Mouse (Mus musculus) limb, embryonic 11.5 days (tissue): Measurements from ENCODE around the gene Gpc3. TPM values are rescaled to one million over a fixed set of nuclear protein-coding genes. Genes with fewer than 3 reads are reported as not detected.
"Not testable (repeated sequence)": the region's sequence is repeated elsewhere in the genome, so short reads cannot be mapped to it uniquely, and the experiment has no call there.

ENCODE experiments used
- ATAC-seq: fragments of 200-750 bp; cut with Nextera tagmentation; 2 replicates; pipeline ENCODE4 v1.8.0; 2017; ENCODE audit warnings: low read depth; ENCODE audit not compliant: insufficient number of reproducible peaks, low FRiP score, low TSS enrichment
- DNase-seq: peaks from one replicate; pipeline ENCODE4 v3.0.0-alpha.2; 2015; ENCODE audit warnings: low spot score
- H3K27ac ChIP-seq: fragments of 300-500 bp; sonication (generic); replicated peaks from 2 replicates; pipeline ENCODE4 v1.5.1; 2014; ENCODE audit warnings: low read depth, mild to moderate bottlenecking, low read length
- H3K27me3 ChIP-seq: fragments of 300-500 bp; sonication (generic); 2 replicates; pipeline ENCODE4 v1.6.1; 2014; ENCODE audit warnings: mild to moderate bottlenecking, low read length, mixed read lengths; ENCODE audit not compliant: control insufficient read depth, insufficient read depth
- H3K36me3 ChIP-seq: fragments of 300-500 bp; sonication (generic); 2 replicates; pipeline ENCODE4 v1.6.1; 2014; ENCODE audit warnings: mild to moderate bottlenecking, low read length, moderate library complexity, mixed read lengths; ENCODE audit not compliant: control insufficient read depth, insufficient read depth
- H3K4me1 ChIP-seq: fragments of 300-500 bp; sonication (generic); 2 replicates; pipeline ENCODE4 v1.6.1; 2014; ENCODE audit warnings: low read length, mixed read lengths; ENCODE audit not compliant: control insufficient read depth, insufficient read depth
- H3K4me2 ChIP-seq: fragments of 300-500 bp; sonication (generic); 2 replicates; pipeline ENCODE4 v1.6.1; 2014; ENCODE audit warnings: low read depth, mild to moderate bottlenecking, moderate library complexity; ENCODE audit not compliant: severe bottlenecking
- H3K4me3 ChIP-seq: fragments of 300-500 bp; sonication (generic); 2 replicates; pipeline ENCODE4 v1.5.1; 2014; ENCODE audit warnings: low read depth, low read length
- H3K9ac ChIP-seq: fragments of 300-500 bp; sonication (generic); 2 replicates; pipeline ENCODE4 v1.6.1; 2014; ENCODE audit warnings: mild to moderate bottlenecking, low read length
- H3K9me3 ChIP-seq: fragments of 300-500 bp; sonication (generic); 2 replicates; pipeline ENCODE4 v1.6.1; 2016; ENCODE audit warnings: low read length; ENCODE audit not compliant: control insufficient read depth
- WGBS: fragments of 180-500 bp; shearing (Covaris S2); extraction: QIAGEN DNeasy Blood & Tissue Kit; methylation state at CpG from one replicate; pipeline ENCODE4 v1.1.7; 2014; 5-methylcytosine and 5-hydroxymethylcytosine counted together
- polyA plus RNA-seq: library from polyadenylated mRNA; unstranded; fragments of >200 nt; fragmentation: Nextera tagmentation; extraction: Ambion mirVana; gene quantifications from 2 replicates; pipeline ENCODE4 v1.2.1, GENCODE M21; 2014

Gene Gpc3
- polyA plus RNA-seq, 1 experiment from 2014 or later, result 1,394 TPM

DNA sequence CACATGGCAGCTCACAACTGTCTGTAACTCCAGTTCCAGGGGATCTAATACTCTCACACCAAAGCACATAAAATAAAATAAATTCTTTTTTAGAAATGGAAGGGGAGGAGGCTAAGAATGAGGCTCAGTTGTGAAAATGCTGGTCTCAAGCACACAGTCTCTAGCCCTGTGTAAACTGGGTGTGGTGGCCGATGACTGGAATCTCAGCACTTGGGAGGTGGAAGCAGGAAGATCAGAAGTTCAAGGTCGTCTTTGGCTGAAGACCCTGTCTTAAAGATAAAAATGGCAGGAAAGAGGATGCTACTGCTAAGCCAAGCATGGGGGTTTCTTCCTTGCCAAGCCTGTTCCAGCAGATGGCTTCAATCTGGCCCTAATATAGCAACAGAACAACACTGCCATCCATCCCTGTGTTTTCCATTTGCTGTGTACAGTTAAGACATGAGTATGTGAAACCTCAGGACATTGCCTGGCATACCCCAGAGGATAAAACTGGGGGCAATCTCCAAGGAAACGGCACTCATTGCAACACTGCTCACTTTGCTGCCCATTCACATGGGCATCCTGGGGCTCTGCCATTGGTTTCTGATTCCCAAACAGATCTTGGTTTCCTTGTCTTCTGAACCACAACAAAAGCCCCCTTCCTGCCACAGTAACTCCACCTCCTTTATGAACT lies 334.9 kb downstream of the Gpc3 start:
- no peak overlapping the region for H3K27ac ChIP-seq
- H3K4me3 ChIP-seq, result no peak overlapping the region
- H3K36me3 ChIP-seq, result no peaks in the 10 kb centered on the region
- WGBS, result 80% methylated on average over 3 of the region's 3 CpGs
- no peak for DNase-seq
- no peak overlapping the region for H3K4me2 ChIP-seq
- no peak for ATAC-seq
- H3K9ac ChIP-seq, result no peak overlapping the region
- H3K9me3 ChIP-seq, result no peaks in the 10 kb centered on the region
- no peaks in the 10 kb centered on the region for H3K4me1 ChIP-seq
- no peaks in the 10 kb centered on the region for H3K27me3 ChIP-seq

DNA sequence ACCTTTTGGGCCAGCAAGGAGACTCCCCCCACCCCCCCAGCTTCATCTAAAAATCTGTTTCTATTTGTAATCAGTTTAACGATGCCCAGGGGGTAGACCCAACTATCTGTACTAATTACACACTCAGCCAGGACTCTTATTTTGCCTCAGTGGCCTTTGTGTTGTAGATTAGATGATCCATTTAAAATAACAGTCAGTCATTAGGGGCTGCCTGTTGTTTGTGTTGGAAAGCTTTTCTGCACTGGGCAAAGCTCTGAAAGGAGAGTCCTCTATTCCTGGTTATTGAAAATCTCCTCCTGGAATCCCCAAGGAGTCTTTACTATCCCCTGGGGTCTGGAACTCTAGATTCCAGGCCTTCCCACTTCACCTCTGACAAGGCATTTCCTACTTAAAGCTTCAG lies 336.2 kb downstream of the Gpc3 start:
- Histone ChIP-seq H3K27me3 (no peaks in the 10 kb centered on the region), H3K9ac (no peak overlapping the region), H3K4me3 (no peak overlapping the region), H3K9me3 (no peaks in the 10 kb centered on the region), H3K4me1 (no peaks in the 10 kb centered on the region), H3K27ac (no peak overlapping the region), H3K4me2 (no peak overlapping the region), H3K36me3 (no peaks in the 10 kb centered on the region)
- ATAC-seq, result no peak
- WGBS, result 69% methylated on average over 1 of the region's 1 CpGs
- DNase-seq, result no peak

DNA sequence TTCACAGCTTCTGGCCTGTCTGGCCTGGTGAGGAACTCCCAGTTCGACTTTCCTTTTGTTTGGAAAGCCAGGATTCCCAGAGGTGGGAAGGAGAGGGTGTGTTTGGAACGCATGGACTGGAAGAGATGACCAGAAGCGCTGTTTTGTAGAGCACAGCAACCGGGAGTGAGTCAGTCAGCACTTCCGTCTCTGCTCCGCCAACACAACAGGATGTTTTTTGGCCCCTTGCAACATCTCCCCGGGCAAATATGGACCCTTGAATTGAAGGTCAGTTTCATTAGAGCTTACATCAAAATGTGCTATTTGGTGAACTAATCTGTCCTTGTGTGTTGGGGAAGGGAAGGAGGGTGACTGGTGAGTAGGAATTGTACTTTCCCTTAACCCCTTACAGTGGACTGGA lies 340.7 kb downstream of the Gpc3 start:
- DNase-seq (no peak), ATAC-seq (no peak)
- Histone ChIP-seq H3K9ac (no peak overlapping the region), H3K4me2 (no peak overlapping the region), H3K27ac (no peak overlapping the region), H3K4me1 (no peaks in the 10 kb centered on the region), H3K27me3 (no peaks in the 10 kb centered on the region), H3K9me3 (no peaks in the 10 kb centered on the region), H3K4me3 (no peak overlapping the region), H3K36me3 (no peaks in the 10 kb centered on the region)
- 90% methylated on average over 7 of the region's 7 CpGs for WGBS

DNA sequence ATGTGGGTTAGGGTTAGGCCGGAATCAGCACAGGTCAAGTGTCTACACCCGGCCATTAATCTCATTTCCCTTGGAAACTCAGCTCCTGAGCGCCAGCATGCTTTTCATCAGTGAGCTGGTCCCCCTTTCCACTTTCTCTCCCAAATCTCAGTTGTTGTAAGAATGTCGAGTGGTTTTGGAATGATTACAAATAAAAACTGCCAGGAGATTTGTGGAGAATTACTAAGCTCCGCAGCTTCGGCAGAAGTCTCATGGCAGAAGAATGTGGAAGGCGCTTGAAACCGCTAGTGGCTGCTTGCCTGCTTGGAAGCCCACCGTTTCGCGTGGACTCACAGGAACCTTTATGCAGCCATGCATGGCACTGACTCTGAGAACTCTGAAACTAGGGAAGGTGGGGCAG lies 351.8 kb downstream of the Gpc3 start:
- Histone ChIP-seq H3K4me2 (no peak overlapping the region), H3K9me3 (no peaks in the 10 kb centered on the region), H3K9ac (no peak overlapping the region), H3K4me3 (no peak overlapping the region), H3K27me3 (0 out of 2 replicates have a peak, but pooled peaks cover under 1% of the 10 kb centered on the region), H3K4me1 (no peaks in the 10 kb centered on the region), H3K36me3 (no peaks in the 10 kb centered on the region), H3K27ac (no peak overlapping the region)
- DNase-seq (no peak), ATAC-seq (no peak)
- 72% methylated on average over 11 of the region's 11 CpGs for whole genome bisulfite sequencing

DNA sequence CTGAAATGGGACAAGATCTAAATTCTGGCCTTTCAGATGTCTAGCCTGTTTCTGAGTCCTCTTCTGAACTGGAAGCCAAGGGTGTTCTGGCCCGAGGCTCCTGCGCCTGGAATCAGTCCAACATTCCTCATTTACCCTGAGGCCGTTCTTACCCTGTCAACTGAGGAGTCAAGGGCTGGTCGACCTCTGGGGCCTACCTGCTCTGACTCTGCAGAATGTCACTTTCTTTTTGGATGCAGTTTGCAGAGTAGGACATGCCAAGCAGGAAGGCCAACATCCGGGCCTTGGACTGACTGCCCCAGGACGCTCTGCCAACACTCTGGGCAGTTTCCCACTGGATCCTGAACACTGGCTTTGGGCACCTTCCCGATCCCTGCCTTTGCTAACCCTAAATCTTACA lies 352.2 kb downstream of the Gpc3 start:
- DNase-seq (no peak), ATAC-seq (no peak)
- H3K4me1 ChIP-seq, result no peaks in the 10 kb centered on the region
- H3K9me3 ChIP-seq, result no peaks in the 10 kb centered on the region
- H3K36me3 ChIP-seq, result no peaks in the 10 kb centered on the region
- H3K4me3 ChIP-seq, result no peak overlapping the region
- WGBS, result 53% methylated on average over 7 of the region's 7 CpGs
- no peak overlapping the region for H3K27ac ChIP-seq
- no peak overlapping the region for H3K4me2 ChIP-seq
- H3K9ac ChIP-seq, result no peak overlapping the region
- no peaks in the 10 kb centered on the region for H3K27me3 ChIP-seq

DNA sequence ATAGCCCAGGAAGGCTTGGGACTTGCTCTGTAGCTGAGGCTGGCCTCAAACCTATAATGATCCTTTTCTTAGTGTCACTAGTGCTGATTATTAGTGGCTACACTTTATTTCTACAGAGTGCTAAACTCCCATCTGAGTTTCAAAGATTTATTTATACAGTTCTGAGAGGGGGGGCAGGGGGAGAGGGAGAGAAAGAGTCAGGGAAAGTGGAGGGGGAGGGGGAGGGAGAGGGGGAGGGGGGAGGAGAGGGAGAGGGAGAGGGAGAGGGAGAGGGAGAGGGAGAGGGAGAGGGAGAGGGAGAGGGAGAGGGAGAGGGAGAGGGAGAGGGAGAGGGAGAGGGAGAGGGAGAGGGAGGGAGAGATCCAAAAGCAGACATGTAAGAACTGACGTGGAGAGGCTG lies 354.0 kb downstream of the Gpc3 start:
- H3K27ac ChIP-seq, H3K4me2 ChIP-seq, H3K9me3 ChIP-seq, DNase-seq, H3K36me3 ChIP-seq, H3K27me3 ChIP-seq, H3K4me3 ChIP-seq, H3K9ac ChIP-seq, ATAC-seq, H3K4me1 ChIP-seq: not testable (repeated sequence)
- whole genome bisulfite sequencing, result 70% methylated on average over 1 of the region's 1 CpGs

DNA sequence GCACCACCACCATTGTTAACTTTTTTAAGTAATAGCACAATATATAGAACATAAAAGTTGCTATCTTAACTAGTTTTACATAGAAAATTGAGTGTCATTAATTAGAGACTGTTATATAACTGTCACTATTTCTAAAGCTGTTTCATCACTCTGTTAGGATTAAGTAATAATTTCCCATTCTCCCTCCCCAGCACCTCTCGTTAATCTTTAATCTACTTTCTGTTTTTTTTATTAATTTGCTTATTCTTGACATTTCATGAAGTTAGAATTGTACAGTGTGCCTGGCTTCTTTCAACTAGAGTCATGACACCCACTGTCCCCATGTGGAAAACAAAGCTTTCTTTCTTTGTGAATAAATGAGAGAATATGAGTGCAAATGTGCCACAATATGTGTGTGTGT lies 359.2 kb downstream of the Gpc3 start:
- no peaks in the 10 kb centered on the region for H3K4me1 ChIP-seq
- no peak overlapping the region for H3K4me2 ChIP-seq
- no peaks in the 10 kb centered on the region for H3K36me3 ChIP-seq
- H3K9me3 ChIP-seq, result no peaks in the 10 kb centered on the region
- WGBS, result 70% methylated on average over 1 of the region's 1 CpGs
- H3K9ac ChIP-seq, result no peak overlapping the region
- DNase-seq (no peak), ATAC-seq (no peak)
- no peak overlapping the region for H3K27ac ChIP-seq
- no peak overlapping the region for H3K4me3 ChIP-seq
- no peaks in the 10 kb centered on the region for H3K27me3 ChIP-seq

DNA sequence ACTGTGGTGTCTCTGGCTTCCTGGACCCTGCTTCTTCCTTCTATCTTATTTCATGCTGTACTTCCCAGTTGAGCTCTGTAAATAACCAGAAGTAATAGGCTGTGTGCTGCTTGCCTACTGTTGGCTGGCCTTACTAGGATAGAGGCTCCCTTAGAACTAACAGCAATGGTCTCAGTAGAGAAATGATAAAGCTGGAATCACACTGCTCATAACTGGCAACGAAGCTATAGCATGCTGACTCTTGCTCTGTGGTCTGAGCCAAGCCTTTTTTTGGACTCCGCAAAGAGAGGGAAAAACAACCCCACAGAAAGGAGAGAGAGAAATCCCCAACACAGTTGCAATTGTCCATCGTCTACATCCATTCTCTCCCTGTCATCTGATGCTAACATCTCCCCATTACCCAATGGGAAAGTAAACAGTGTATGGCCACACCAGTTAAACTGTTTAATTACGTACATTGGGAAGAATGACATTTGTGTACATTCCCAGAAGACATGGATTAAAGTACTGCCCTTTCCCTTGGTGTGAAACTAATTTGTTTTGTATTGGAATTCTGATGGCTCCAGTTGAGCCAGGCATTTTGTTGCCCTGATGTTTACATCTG lies 368.0 kb downstream of the Gpc3 start:
- no peak overlapping the region for H3K4me2 ChIP-seq
- no peaks in the 10 kb centered on the region for H3K9me3 ChIP-seq
- H3K4me3 ChIP-seq, result no peak overlapping the region
- no peak overlapping the region for H3K27ac ChIP-seq
- H3K27me3 ChIP-seq, result no peaks in the 10 kb centered on the region; the same call in 1 of the 2 replicates
- DNase-seq (no peak), ATAC-seq (no peak)
- H3K36me3 ChIP-seq, result no peaks in the 10 kb centered on the region
- no peaks in the 10 kb centered on the region for H3K4me1 ChIP-seq
- no peak overlapping the region for H3K9ac ChIP-seq
- 80% methylated on average over 4 of the region's 4 CpGs for WGBS

DNA sequence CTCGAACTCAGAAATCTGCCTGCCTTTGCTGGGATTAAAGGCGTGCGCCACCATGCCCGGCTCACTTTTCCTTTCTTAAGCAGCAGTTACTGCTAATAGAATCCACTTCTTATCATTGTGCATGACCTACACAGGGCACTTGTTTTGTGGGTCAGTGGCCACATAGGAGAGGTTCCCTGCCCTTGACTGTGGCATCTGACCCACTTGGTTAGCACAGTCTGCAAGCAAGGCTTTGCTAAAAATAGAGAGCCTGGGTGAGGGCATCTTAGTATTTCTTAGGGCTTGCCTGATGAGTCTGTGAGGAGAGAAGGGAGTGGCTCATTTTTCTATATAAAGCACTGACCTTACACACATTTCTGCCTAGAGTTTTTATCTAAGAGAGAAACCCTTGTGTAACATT lies 376.3 kb downstream of the Gpc3 start:
- Histone ChIP-seq H3K36me3 (no peaks in the 10 kb centered on the region), H3K9ac (no peak overlapping the region), H3K4me2 (no peak overlapping the region), H3K9me3 (no peaks in the 10 kb centered on the region), H3K4me3 (no peak overlapping the region), H3K27me3 (no peaks in the 10 kb centered on the region; the same call in 1 of the 2 replicates), H3K4me1 (no peaks in the 10 kb centered on the region), H3K27ac (no peak overlapping the region)
- WGBS, result 89% methylated on average over 4 of the region's 4 CpGs
- no peak for DNase-seq
- no peak for ATAC-seq
